Mouse (Mus musculus) limb, embryonic 12.5 days (tissue): Measurements from ENCODE around the gene Slmap. TPM values are rescaled to one million over a fixed set of nuclear protein-coding genes. Genes with fewer than 3 reads are reported as not detected.
A peak's percentile ranks its signal among the peaks of the same experiment; 100 is the strongest.

Experiments used
- ATAC-seq: fragments of 200-750 bp; cut with Nextera tagmentation; 2 replicates; pipeline ENCODE4 v1.8.0; 2017; ENCODE audit warnings: low read depth, moderate TSS enrichment; ENCODE audit not compliant: insufficient number of reproducible peaks, insufficient read depth, low FRiP score, low TSS enrichment
- H3K27ac ChIP-seq: fragments of 300-500 bp; sonication (generic); 2 replicates; pipeline ENCODE4 v1.5.1; 2016; ENCODE audit warnings: mild to moderate bottlenecking, moderate library complexity
- H3K27me3 ChIP-seq: fragments of 300-500 bp; sonication (generic); 2 replicates; pipeline ENCODE4 v1.6.1; 2016; ENCODE audit warnings: mild to moderate bottlenecking, moderate library complexity
- H3K36me3 ChIP-seq: fragments of 300-500 bp; sonication (generic); 2 replicates; pipeline ENCODE4 v1.6.1; 2016; ENCODE audit warnings: mild to moderate bottlenecking, moderate library complexity
- H3K4me1 ChIP-seq: fragments of 300-500 bp; sonication (generic); replicated peaks from 2 replicates; pipeline ENCODE4 v1.6.1; 2016
- H3K4me2 ChIP-seq: fragments of 300-500 bp; sonication (generic); 2 replicates; pipeline ENCODE4 v1.6.1; 2016; ENCODE audit warnings: mild to moderate bottlenecking, moderate library complexity
- H3K4me3 ChIP-seq: fragments of 300-500 bp; sonication (generic); replicated peaks from 2 replicates; pipeline ENCODE4 v1.5.1; 2016; ENCODE audit warnings: mild to moderate bottlenecking
- H3K9ac ChIP-seq: fragments of 300-500 bp; sonication (generic); replicated peaks from 2 replicates; pipeline ENCODE4 v1.6.1; 2016; ENCODE audit warnings: mild to moderate bottlenecking, moderate library complexity
- H3K9me3 ChIP-seq: fragments of 300-500 bp; sonication (generic); 2 replicates; pipeline ENCODE4 v1.6.1; 2016; ENCODE audit warnings: mild to moderate bottlenecking, moderate library complexity
- WGBS: fragments of 180-500 bp; shearing (Covaris S2); methylation state at CpG from one replicate; pipeline ENCODE4 v1.1.7; 2016; 5-methylcytosine and 5-hydroxymethylcytosine counted together
- polyA plus RNA-seq: library from polyadenylated mRNA; unstranded; fragments of >200 nt; fragmentation: Nextera tagmentation; extraction: Ambion mirVana; gene quantifications from 2 replicates; pipeline ENCODE4 v1.2.1, GENCODE M21; 2016

Slmap gene
- polyA plus RNA-seq, 1 experiment from 2014 or later, result 23.5 TPM

DNA sequence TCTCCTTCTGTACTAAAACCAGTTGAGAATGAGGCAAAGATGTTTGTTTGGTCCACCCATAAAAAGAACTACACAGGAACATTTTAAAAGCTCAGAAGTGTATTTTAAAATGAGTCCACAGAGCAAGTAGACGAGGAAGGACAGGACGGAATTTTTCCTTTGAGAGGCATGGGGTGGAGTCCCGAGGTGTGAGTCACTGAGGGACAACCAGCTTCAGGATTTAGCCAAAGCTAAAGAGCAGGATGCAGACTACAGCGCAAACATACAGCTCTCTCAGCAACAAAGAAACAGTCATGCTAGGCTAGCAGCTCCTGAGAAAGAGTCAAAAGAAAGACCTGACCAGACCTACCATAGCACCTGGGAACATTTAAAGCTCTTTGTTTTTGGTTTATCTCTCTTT lies 27.4 kb downstream of the Slmap start:
- H3K4me3 ChIP-seq, result no peak overlapping the region
- WGBS, result 68% methylated on average over 4 of the region's 4 CpGs
- no peak for ATAC-seq
- no peaks in the 10 kb centered on the region for H3K27me3 ChIP-seq
- no peaks in the 10 kb centered on the region for H3K9me3 ChIP-seq
- no peak overlapping the region for H3K9ac ChIP-seq
- H3K4me2 ChIP-seq, result no peak overlapping the region
- no peak overlapping the region for H3K27ac ChIP-seq
- H3K36me3 ChIP-seq, result no peaks in the 10 kb centered on the region
- H3K4me1 ChIP-seq, result peaks cover 6% of the 10 kb centered on the region

GRCm38 (mm10) chr14:26504541-26504940 lies 30.2 kb downstream of the Slmap start:
- no peak for ATAC-seq
- no peak overlapping the region for H3K4me3 ChIP-seq
- H3K27ac ChIP-seq, result no peak overlapping the region
- 94% methylated on average over 4 of the region's 4 CpGs for WGBS
- no peaks in the 10 kb centered on the region for H3K27me3 ChIP-seq
- H3K9ac ChIP-seq, result no peak overlapping the region
- no peaks in the 10 kb centered on the region for H3K9me3 ChIP-seq
- no peaks in the 10 kb centered on the region for H3K36me3 ChIP-seq
- peaks cover 6% of the 10 kb centered on the region for H3K4me1 ChIP-seq
- no peak overlapping the region for H3K4me2 ChIP-seq

DNA sequence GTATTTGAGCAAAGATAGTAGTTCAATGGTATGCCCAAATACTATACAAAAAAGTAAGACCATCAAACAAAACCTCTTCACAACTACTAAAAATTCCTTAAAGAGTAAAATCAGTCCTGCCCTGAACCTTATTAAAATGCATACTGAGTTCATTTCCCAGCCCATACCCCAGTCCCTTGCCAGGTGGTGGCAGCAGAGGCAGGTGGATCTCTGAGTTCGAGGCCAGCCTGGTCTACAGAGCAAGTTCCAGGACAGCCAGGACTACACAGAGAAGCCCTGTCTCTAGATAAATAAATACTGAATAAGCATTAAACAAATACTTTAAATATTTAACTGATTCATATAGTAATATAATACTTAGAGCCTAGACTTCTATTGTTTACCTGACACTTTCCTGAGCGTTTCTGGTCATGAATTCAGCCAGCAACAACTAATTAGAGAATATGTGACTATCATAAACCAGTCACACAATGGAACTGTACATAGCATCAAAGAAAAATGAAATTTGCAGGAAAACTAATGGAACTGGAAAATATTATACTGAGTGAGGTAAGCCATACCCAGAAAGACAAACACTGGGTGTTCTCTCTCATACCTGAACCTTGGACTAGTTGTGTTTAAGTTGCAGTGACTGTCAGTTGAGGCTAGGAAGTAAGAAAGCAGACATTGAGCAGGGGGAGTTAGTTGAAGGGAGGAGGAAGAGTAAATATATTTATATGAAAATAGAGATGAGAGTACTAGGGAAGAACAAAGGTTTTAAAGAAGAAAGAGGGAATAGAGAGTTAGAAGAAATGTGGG lies 34.4 kb downstream of the Slmap start:
- H3K9ac ChIP-seq, result no peak overlapping the region
- no peak for ATAC-seq

GRCm38 (mm10) chr14:26495021-26495420 lies 39.7 kb downstream of the Slmap start:
- 90% methylated on average over 1 of the region's 1 CpGs for WGBS
- no peaks in the 10 kb centered on the region for H3K27me3 ChIP-seq
- H3K4me3 ChIP-seq, result no peak overlapping the region
- H3K9me3 ChIP-seq, result no peaks in the 10 kb centered on the region
- H3K4me2 ChIP-seq, result no peak overlapping the region
- no peaks in the 10 kb centered on the region for H3K36me3 ChIP-seq
- H3K27ac ChIP-seq, result no peak overlapping the region
- H3K9ac ChIP-seq, result no peak overlapping the region
- no peaks in the 10 kb centered on the region for H3K4me1 ChIP-seq
- ATAC-seq, result no peak

More for the DNA sequence above, 34.4 kb downstream of the Slmap start:
- Histone ChIP-seq H3K4me1 (no peaks in the 10 kb centered on the region), H3K9me3 (no peaks in the 10 kb centered on the region), H3K36me3 (no peaks in the 10 kb centered on the region), H3K27me3 (no peaks in the 10 kb centered on the region), H3K4me2 (no peak overlapping the region), H3K27ac (no peak overlapping the region), H3K4me3 (no peak overlapping the region)
- WGBS, result 87% methylated on average over 2 of the region's 2 CpGs

DNA sequence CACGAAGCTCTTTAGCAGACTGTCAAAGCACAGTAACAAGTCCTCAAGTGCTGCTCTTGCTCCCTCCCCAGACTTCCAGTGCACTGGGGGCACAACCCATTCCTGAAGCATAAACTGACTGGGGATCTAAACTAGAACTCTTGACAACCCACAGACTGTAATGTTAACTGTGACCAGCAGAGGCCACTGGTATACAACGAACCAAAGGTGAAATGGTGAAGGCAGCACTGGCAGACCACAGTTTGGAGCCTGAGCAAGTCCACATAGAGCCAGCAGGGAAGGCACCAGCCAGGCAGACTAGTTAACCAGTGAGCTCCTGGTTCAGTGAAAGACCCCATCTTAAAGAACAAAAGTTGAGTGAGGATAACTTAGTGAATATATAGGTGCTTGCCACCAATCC lies 43.6 kb downstream of the Slmap start:
- no peaks in the 10 kb centered on the region; the same call in 1 of the 2 replicates for H3K4me1 ChIP-seq
- no peak for ATAC-seq
- H3K4me2 ChIP-seq, result no peak overlapping the region
- no peak overlapping the region for H3K9ac ChIP-seq
- H3K36me3 ChIP-seq, result no peaks in the 10 kb centered on the region
- no peak overlapping the region for H3K4me3 ChIP-seq
- H3K27me3 ChIP-seq, result no peaks in the 10 kb centered on the region
- WGBS, result 33% methylated on average over 2 of the region's 2 CpGs
- H3K27ac ChIP-seq, result no peak overlapping the region
- no peaks in the 10 kb centered on the region for H3K9me3 ChIP-seq

GRCm38 (mm10) chr14:26488329-26489020 lies 46.3 kb downstream of the Slmap start:
- no peak for ATAC-seq
- Histone ChIP-seq H3K9me3 (no peaks in the 10 kb centered on the region), H3K36me3 (no peaks in the 10 kb centered on the region), H3K27ac (0 out of 2 replicates have a peak overlapping the region, but pooled peaks have one; percentile 2), H3K9ac (no peak overlapping the region), H3K27me3 (no peaks in the 10 kb centered on the region), H3K4me3 (no peak overlapping the region), H3K4me2 (no peak overlapping the region), H3K4me1 (no peaks in the 10 kb centered on the region; the same call in 1 of the 2 replicates)
- WGBS, result 76% methylated on average over 9 of the region's 9 CpGs

GRCm38 (mm10) chr14:26486416-26487198 lies 48.1 kb downstream of the Slmap start:
- H3K9ac ChIP-seq, result no peak overlapping the region
- WGBS, result 53% methylated on average over 8 of the region's 8 CpGs
- H3K9me3 ChIP-seq, result no peaks in the 10 kb centered on the region
- H3K4me3 ChIP-seq, result no peak overlapping the region
- H3K27ac ChIP-seq, result no peak overlapping the region
- H3K36me3 ChIP-seq, result no peaks in the 10 kb centered on the region
- no peak for ATAC-seq
- no peaks in the 10 kb centered on the region; the same call in 1 of the 2 replicates for H3K4me1 ChIP-seq
- H3K4me2 ChIP-seq, result no peak overlapping the region
- H3K27me3 ChIP-seq, result no peaks in the 10 kb centered on the region

GRCm38 (mm10) chr14:26481457-26481856 lies 53.3 kb downstream of the Slmap start:
- 93% methylated on average over 1 of the region's 1 CpGs for WGBS
- no peak for ATAC-seq
- H3K36me3 ChIP-seq, result no peaks in the 10 kb centered on the region
- H3K4me2 ChIP-seq, result no peak overlapping the region
- H3K4me3 ChIP-seq, result no peak overlapping the region
- H3K4me1 ChIP-seq, result no peaks in the 10 kb centered on the region
- H3K9ac ChIP-seq, result no peak overlapping the region
- H3K27ac ChIP-seq, result no peak overlapping the region
- H3K9me3 ChIP-seq, result no peaks in the 10 kb centered on the region
- H3K27me3 ChIP-seq, result no peaks in the 10 kb centered on the region

DNA sequence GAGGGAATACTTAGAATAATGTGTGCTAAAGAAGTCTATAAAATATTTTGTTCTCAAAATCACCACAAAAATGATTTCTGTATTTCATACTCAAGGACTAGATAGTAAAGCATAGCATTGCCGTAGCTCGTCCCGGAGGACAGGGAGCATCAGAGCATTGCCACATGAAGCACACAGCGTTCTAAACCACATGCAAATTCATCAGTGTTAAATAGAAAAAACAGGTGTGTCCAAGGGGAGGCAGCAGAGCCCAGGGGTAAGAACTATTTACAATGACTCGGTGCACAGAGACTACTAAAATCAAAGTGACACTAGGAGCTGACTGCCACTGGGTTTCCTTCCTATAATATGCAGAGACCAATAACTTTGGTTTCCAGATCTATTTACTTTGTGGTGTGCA lies 57.0 kb downstream of the Slmap start:
- no peaks in the 10 kb centered on the region for H3K4me1 ChIP-seq
- H3K9ac ChIP-seq, result no peak overlapping the region
- no peaks in the 10 kb centered on the region for H3K9me3 ChIP-seq
- WGBS, result 92% methylated on average over 5 of the region's 5 CpGs
- no peak for ATAC-seq
- H3K4me2 ChIP-seq, result no peak overlapping the region
- H3K4me3 ChIP-seq, result no peak overlapping the region
- H3K36me3 ChIP-seq, result no peaks in the 10 kb centered on the region
- no peaks in the 10 kb centered on the region for H3K27me3 ChIP-seq
- H3K27ac ChIP-seq, result no peak overlapping the region

DNA sequence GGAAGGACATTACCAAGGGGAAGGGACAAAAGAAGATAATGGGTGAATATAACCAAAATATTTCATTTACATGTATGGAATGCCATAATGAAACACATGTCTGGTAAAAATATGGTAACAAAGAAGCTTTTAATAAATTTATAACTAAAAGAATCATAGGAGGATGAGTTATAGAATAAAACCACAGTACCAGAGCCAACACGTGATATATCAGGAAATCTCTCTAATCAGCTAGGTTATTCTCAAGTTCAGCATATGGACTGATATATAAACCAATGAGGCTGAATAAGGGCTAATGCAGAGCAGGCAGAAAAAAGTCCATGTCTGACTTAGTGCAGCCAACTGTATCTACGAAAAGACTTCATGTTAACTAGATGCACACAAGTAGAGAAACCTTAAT lies 58.3 kb downstream of the Slmap start:
- Histone ChIP-seq H3K4me2 (no peak overlapping the region), H3K4me1 (no peaks in the 10 kb centered on the region), H3K4me3 (no peak overlapping the region), H3K27ac (no peak overlapping the region), H3K9ac (no peak overlapping the region), H3K36me3 (no peaks in the 10 kb centered on the region), H3K27me3 (no peaks in the 10 kb centered on the region), H3K9me3 (no peaks in the 10 kb centered on the region)
- 94% methylated on average over 2 of the region's 2 CpGs for WGBS
- no peak for ATAC-seq

GRCm38 (mm10) chr14:26467974-26468373 lies 66.8 kb downstream of the Slmap start:
- Histone ChIP-seq H3K4me1 (no peaks in the 10 kb centered on the region), H3K4me2 (no peak overlapping the region), H3K27ac (no peak overlapping the region), H3K9me3 (no peaks in the 10 kb centered on the region), H3K36me3 (peaks cover 6% of the 10 kb centered on the region), H3K9ac (no peak overlapping the region), H3K4me3 (no peak overlapping the region), H3K27me3 (no peaks in the 10 kb centered on the region)
- 92% methylated on average over 4 of the region's 4 CpGs for WGBS
- ATAC-seq, result no peak
